Mouse (Mus musculus) liver (tissue): ENCODE results near the gene Dock9.

Experiments used
- DNase-seq: peaks from one replicate; pipeline ENCODE4 v3.0.0-alpha.2; 2020; ENCODE audit warnings: mixed read lengths

Dock9 gene

DNA sequence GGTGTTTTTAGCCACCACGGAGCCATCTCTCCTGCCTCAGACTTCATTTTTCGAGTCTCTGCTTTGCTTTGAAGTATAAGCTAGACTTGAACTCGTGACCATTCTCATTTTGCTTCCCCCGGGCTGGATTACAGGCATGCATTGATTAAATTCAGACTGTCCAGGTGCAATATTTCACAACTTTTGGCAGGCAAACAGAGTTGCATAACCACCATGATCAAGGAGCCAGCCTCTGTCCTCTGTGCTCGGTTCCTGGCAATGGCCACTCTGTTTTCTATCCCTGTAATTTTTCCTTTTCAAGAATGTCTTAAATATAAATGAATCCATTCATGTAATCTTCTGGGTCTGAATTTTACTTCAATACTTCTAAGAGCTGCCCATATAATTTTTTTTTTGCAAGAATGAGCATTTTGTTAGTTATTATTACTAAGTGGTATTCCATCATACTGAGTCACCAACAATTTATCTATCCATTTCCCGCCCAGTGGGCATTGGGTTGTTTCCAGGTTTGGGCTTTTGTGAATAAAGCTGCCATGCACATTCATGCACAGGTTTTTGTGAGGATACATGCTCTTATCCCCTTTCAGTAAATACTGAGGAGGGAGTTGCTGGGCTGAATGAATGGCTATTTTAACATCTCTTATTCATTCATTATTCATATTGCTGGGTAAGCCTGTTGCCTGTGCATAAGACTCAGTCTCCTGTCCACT, 183.0 kb downstream of the Dock9 start:
- DNase-seq, result no peak

- no peak for DNase-seq
Measured at GRCm38 (mm10) chr14:121613490-121613889, 184.1 kb downstream of the Dock9 start.

- DNase-seq, result no peak
Measured at GRCm38 (mm10) chr14:121612926-121613325, 184.7 kb downstream of the Dock9 start.

DNA sequence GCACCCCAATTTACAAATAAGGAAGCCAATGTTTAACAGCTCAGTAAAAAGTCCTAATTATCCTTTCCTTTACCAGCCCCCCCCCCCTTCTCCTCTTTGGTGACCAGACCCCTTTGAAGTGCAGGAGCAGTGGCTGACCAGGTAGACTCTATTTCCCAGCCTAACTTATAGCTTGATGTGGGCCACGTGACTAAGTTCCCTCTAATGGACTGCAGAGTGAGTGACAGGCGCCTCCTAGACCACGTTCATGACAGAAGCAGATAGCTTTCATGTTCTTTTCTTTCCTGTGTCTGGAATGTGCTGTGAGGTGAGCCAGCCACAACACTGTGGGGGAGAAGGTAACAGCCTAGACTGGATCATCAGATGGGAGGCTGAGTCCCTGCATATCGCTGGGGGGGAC, 186.1 kb downstream of the Dock9 start:
- no peak for DNase-seq

- no peak for DNase-seq
Measured at GRCm38 (mm10) chr14:121611098-121611497, 186.5 kb downstream of the Dock9 start.

- DNase-seq, result no peak
Measured at GRCm38 (mm10) chr14:121608522-121608921, 189.1 kb downstream of the Dock9 start.

DNA sequence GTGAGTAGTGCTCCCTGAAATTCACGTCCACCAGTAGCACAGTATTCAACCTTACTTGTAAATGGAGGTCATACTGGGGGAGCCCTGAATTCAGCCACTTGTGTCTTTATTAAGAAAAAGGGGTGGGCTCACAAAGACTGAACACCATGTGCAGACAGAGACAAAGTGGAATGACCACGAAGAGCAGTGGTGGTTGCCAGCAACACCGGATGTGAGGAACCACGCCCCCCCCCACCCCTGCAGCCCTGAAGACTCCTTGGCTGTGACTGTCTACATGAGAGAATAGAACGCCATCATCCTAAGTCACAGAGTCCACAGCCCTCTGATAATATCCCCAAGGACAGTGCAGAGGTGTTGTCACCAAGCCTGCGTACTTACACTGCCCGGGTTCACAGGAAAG, 191.2 kb downstream of the Dock9 start:
- no peak for DNase-seq

DNA sequence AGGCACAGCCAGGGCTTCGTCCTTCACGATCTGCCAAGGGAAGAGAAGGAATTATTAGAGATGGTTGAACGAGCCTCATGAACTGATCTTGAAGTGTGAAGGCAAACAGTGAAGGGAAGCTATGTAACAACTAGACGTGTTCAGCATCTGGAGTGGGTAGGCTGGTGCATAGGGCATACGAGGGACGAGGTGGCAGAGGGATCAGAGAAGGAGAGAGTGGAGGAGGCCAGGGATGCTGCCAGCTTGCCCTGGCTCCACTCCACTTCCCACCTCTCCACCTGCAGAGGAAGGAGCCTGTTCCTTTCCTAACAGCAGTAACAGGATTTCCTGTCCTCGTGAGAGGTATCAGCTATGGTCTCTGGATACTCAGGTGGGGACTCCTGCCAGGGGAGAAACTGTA, 192.4 kb downstream of the Dock9 start:
- DNase-seq, result no peak

DNA sequence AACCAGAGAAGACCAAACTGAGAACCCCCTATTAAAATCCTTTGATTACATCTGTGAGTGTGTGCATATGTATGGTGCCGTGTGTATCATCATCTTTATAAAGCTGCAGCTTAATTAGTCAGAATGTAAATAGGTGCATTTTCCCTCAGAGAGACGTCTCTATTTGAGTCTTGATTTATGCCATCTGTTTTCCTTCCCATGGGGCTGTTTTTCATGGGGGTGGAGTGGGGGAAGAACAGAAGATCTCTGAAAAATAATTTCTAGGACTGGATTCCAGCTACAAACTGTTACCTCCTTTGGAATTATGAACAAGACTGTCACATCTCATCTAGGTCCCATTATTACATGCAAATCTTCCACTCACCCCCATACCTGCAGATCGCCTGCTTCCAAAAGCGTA, 193.1 kb downstream of the Dock9 start:
- no peak for DNase-seq

GRCm38 (mm10) chr14:121602610-121603009, 195.0 kb downstream of the Dock9 start:
- no peak for DNase-seq

- no peak for DNase-seq
Measured at GRCm38 (mm10) chr14:121600538-121600937, 197.1 kb downstream of the Dock9 start.

- DNase-seq, result no peak
Measured at GRCm38 (mm10) chr14:121597073-121597472, 200.6 kb downstream of the Dock9 start.

GRCm38 (mm10) chr14:121596631-121597030, 201.0 kb downstream of the Dock9 start:
- no peak for DNase-seq

GRCm38 (mm10) chr14:121594684-121595083, 203.0 kb downstream of the Dock9 start:
- DNase-seq, result no peak

DNA sequence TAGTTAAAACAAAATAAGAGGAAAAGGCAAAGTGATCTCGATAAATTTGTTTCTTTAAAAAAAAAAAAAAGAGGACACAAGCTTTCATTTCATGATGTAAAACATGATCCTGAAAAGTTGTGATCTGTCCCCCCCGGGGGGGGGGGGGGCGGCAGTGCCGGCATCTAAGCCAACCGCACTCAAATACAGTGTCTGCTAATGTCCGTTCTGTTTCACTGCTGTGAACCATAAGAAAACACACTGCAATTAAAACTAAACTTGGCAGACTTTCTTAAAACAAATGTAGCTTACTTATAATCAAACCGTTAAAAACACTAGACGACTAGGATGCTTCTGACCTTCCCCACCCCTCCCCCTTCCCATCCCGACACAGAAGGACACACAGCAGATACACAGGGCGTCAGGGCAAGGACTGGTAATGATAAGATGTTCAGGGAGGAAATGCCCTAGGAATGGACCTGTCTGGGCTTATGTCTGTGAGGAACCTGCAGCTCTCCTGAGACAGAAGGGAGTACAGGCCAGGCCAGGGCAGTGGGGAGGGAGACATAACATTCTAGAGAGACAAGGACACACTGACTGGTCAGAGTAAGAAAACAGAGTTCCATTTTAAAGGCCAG, 204.2 kb downstream of the Dock9 start:
- DNase-seq, result no peak

DNA sequence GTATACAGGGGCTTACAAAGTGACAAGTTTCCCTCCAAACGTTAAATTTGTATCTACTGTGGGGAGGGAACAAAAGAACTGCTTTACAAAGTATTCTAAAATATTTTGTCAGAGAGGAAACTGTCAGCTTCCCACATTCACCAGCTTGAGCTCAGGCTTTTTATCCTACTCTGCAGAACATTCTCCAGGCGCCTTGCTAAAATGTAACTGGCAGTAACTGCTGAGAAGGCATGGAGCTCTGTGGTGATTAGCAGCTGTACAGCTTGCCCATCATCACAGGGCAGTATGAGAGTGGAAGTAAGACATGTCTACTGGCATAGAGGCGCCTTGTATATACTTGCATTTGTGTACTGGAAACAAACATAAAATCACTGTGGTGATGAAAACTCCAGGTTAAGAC, 204.7 kb downstream of the Dock9 start:
- no peak for DNase-seq

DNA sequence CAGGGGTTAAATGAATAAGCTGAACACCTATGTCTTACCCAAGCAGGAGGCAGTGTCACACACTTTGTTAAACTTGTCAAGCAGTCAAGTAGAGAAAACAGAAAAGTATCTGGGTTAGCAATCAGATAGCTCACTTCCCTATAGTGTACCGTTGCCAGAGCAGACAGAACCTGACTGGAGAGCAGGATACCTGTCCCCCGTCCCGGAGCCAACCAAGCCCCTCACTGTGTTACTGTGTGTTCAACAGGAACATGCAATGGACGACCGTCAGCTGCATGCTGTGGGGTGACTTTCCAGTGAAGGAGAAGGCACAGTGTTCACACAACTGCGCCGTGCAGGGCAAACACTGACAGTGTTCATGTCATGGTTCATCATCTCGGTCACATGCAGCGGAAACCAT, 205.3 kb downstream of the Dock9 start:
- DNase-seq, result no peak

DNA sequence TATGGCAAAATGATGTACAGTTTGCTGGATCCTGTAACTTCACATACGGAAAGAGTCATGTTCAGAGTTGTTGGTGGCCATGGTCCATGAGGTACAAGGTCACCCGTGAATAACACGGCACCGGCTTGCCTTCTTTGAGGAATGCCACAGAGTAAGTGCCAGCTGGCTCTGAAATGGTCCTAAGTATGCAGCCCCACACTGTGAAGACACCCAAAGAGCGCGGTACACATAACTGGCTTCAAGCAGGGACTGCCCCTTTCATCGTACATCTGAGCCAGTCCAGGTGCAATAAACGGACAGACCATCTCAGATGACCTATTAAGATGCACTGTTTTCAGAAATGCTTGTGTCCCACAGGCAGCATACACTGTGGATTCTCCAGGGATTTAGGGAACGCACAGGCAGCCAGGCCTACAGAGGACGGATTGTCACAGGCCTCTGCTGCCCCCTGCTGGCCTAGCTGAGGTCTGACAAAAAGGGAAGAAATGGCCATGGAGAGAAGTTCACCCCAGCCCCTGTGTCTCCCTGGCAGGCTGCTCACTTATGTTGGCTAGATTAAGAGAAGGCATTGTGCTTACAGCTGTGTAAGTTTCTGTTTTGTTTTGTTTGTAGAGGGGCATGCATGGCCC, 208.4 kb downstream of the Dock9 start:
- peak; percentile 73 for DNase-seq

- no peak for DNase-seq
Measured at GRCm38 (mm10) chr14:121588451-121588850, 209.2 kb downstream of the Dock9 start.

DNA sequence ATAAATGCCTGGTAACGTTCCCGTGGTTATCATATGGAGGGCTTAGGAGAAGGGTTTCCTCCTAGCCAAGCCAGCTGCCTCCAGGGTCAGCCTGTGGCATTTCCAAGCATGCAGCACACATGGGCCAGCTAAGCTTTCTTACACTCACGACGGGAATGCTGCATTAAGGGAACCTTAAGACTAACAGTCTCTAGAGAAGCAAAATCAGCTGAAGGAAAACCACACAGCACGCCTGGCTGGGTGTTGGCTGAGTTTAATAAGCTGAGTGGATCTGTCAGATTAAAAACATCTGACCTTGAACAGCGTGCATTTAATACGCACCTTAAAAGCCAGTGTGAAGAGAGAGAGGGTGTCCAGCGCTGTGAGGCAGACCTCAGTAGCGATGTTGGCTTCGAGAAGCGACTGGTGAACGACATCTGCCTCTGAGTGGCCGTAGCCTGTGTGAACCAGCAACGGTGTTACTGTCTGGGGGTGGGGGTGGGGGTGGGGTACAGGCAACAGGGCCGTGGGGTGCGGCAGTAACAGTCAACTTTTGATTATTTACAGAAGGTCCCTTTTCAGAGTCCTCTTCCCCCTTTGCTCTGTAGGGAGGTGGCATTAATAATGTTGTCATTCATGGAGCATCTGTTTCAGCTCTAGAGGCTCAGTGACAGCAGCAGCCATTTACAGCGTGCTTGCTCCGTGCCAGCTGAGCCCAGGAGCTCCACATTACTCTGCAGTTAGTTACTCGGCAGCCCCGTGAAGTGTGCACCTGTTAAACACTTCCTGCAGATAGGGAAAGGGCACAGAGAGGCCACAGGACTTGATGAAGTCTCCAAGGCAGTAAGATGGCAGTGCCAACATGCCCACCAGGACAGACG, 211.5 kb downstream of the Dock9 start:
- DNase-seq, result no peak

DNA sequence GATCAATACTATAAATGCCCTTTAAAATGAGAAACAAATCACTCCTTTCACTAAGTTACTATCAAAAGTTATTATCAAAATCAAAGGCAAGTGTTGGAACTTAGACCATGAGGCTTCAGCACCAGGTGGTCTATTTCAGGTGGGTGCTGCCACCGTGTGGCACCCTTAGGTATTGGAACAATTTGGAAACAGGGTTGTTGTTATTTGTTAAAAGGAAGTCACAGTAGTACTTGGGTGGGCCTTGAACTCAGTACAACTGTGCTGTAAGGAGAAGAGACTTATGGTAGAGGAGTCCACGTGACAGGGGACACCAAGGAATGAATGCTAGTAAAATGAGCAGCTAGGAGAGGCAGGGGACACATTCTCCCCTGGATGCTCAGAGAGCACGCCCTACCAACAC, 218.6 kb downstream of the Dock9 start:
- DNase-seq, result peak; percentile 36

- no peak for DNase-seq
Measured at GRCm38 (mm10) chr14:121573391-121573790, 224.2 kb downstream of the Dock9 start.

DNA sequence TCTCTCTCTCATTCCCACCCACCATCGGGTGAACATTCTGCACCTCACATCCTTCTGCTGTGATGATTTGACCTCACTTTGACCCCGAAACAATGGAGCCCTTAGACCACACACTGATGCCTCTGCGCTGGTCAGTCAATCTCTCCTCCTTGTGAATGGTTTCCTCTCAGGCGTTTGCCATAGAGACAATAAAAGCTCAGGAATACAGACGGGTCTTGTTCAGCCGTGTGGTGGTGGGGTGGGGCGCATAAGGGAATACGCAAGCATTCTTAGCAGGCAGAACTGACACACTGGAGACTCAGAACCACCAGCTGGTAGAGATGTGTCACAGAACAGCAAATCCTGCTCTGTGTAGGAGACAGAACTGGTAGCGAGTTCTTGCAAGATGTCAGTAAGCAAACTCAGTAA, 230.8 kb downstream of the Dock9 start:
- DNase-seq, result no peak
